Mouse (Mus musculus): ENCODE measurements around the gene Fam171a2. TPM values are rescaled to one million over a fixed set of nuclear protein-coding genes. Genes with fewer than 3 reads are reported as not detected.

Gene Fam171a2
- polyA plus RNA-seq, 1 experiment from 2014 or later: 26.0 TPM

GRCm38 (mm10) chr11:102465713-102466436 lies 18.4 kb upstream of the Fam171a2 start:
- H3K27ac ChIP-seq (ENCODE audit: low read depth, low read length): no peak overlapping the region
- DNase-seq (ENCODE audit: low spot score) (peak; percentile 89), ATAC-seq (peak; percentile 42)
- 8% methylated on average over 26 of the region's 26 CpGs for WGBS
- no peaks in the 10 kb centered on the region for H3K9me3 ChIP-seq (replicated peaks; ENCODE audit: control insufficient read depth, low read length)
- H3K27me3 ChIP-seq (replicated peaks; ENCODE audit: control insufficient read depth, insufficient read depth, low read length): no peaks in the 10 kb centered on the region
- no peaks in the 10 kb centered on the region for H3K36me3 ChIP-seq (ENCODE audit: control insufficient read depth, insufficient read depth, low read length)
- peaks cover 17% of the 10 kb centered on the region for H3K4me1 ChIP-seq (ENCODE audit: control insufficient read depth, insufficient read depth, low read length)
- no peak overlapping the region for H3K4me3 ChIP-seq (ENCODE audit: low read depth, low read length)
- peak overlapping the region; percentile 31 for H3K4me2 ChIP-seq (ENCODE audit: low read length)
- 0 out of 2 replicates have a peak overlapping the region, but pooled peaks have one; percentile 21 for H3K9ac ChIP-seq (ENCODE audit: low read length)

- H3K4me3 ChIP-seq (ENCODE audit: low read depth, low read length): no peak overlapping the region
These were observed 17.4 kb upstream of the Fam171a2 start for GRCm38 (mm10) chr11:102464901-102465300.

GRCm38 (mm10) chr11:102461764-102462163 lies 14.3 kb upstream of the Fam171a2 start:
- ATAC-seq: no peak
- no peak for DNase-seq (ENCODE audit: low spot score)
- Histone ChIP-seq H3K9me3 (replicated peaks; ENCODE audit: control insufficient read depth, low read length) (no peaks in the 10 kb centered on the region), H3K9ac (ENCODE audit: low read length) (no peak overlapping the region), H3K27me3 (replicated peaks; ENCODE audit: control insufficient read depth, insufficient read depth, low read length) (peaks cover 3% of the 10 kb centered on the region; the same call in 1 of the 2 replicates), H3K36me3 (ENCODE audit: control insufficient read depth, insufficient read depth, low read length) (no peaks in the 10 kb centered on the region), H3K4me2 (ENCODE audit: low read length) (no peak overlapping the region), H3K27ac (ENCODE audit: low read depth, low read length) (no peak overlapping the region), H3K4me1 (ENCODE audit: control insufficient read depth, insufficient read depth, low read length) (peaks cover 9% of the 10 kb centered on the region), H3K4me3 (ENCODE audit: low read depth, low read length) (no peak overlapping the region)
- WGBS: 80% methylated on average over 3 of the region's 3 CpGs

More at GRCm38 (mm10) chr11:102464901-102465300, 17.4 kb upstream of the Fam171a2 start:
- H3K4me1 ChIP-seq (ENCODE audit: control insufficient read depth, insufficient read depth, low read length): peaks cover 17% of the 10 kb centered on the region
- no peak overlapping the region for H3K27ac ChIP-seq (ENCODE audit: low read depth, low read length)
- no peak for ATAC-seq
- H3K9me3 ChIP-seq (replicated peaks; ENCODE audit: control insufficient read depth, low read length): no peaks in the 10 kb centered on the region
- H3K36me3 ChIP-seq (ENCODE audit: control insufficient read depth, insufficient read depth, low read length): no peaks in the 10 kb centered on the region
- DNase-seq (ENCODE audit: low spot score): no peak
- WGBS: 97% methylated on average over 6 of the region's 6 CpGs
- no peak overlapping the region for H3K4me2 ChIP-seq (ENCODE audit: low read length)
- H3K27me3 ChIP-seq (replicated peaks; ENCODE audit: control insufficient read depth, insufficient read depth, low read length): no peaks in the 10 kb centered on the region
- no peak overlapping the region for H3K9ac ChIP-seq (ENCODE audit: low read length)

- WGBS: 70% methylated on average over 16 of the region's 16 CpGs
- H3K4me1 ChIP-seq (ENCODE audit: control insufficient read depth, insufficient read depth, low read length): peaks cover 3% of the 10 kb centered on the region
- no peak overlapping the region for H3K9ac ChIP-seq (ENCODE audit: low read length)
These were observed 13.1 kb upstream of the Fam171a2 start for GRCm38 (mm10) chr11:102460541-102460940.

GRCm38 (mm10) chr11:102455740-102456396 lies 8.4 kb upstream of the Fam171a2 start:
- no peaks in the 10 kb centered on the region for H3K9me3 ChIP-seq (replicated peaks; ENCODE audit: control insufficient read depth, low read length)
- H3K27ac ChIP-seq (ENCODE audit: low read depth, low read length): no peak overlapping the region
- DNase-seq (ENCODE audit: low spot score): peak; percentile 86
- H3K27me3 ChIP-seq (replicated peaks; ENCODE audit: control insufficient read depth, insufficient read depth, low read length): peaks cover 6% of the 10 kb centered on the region; the same call in 1 of the 2 replicates
- peak overlapping the region; percentile 51 for H3K9ac ChIP-seq (ENCODE audit: low read length)
- H3K4me3 ChIP-seq (ENCODE audit: low read depth, low read length): peak overlapping the region; percentile 45
- peak; percentile 89 for ATAC-seq
- peak overlapping the region; percentile 80 for H3K4me2 ChIP-seq (ENCODE audit: low read length)
- under 1% methylated on average over 40 of the region's 40 CpGs for WGBS
- peaks cover 8% of the 10 kb centered on the region for H3K4me1 ChIP-seq (ENCODE audit: control insufficient read depth, insufficient read depth, low read length)
- no peaks in the 10 kb centered on the region for H3K36me3 ChIP-seq (ENCODE audit: control insufficient read depth, insufficient read depth, low read length)

More at GRCm38 (mm10) chr11:102460541-102460940, 13.1 kb upstream of the Fam171a2 start:
- Histone ChIP-seq H3K27me3 (replicated peaks; ENCODE audit: control insufficient read depth, insufficient read depth, low read length) (peaks cover 3% of the 10 kb centered on the region; the same call in 1 of the 2 replicates), H3K27ac (ENCODE audit: low read depth, low read length) (no peak overlapping the region), H3K4me3 (ENCODE audit: low read depth, low read length) (no peak overlapping the region), H3K9me3 (replicated peaks; ENCODE audit: control insufficient read depth, low read length) (no peaks in the 10 kb centered on the region), H3K4me2 (ENCODE audit: low read length) (no peak overlapping the region), H3K36me3 (ENCODE audit: control insufficient read depth, insufficient read depth, low read length) (no peaks in the 10 kb centered on the region)
- ATAC-seq: no peak
- DNase-seq (ENCODE audit: low spot score): no peak

GRCm38 (mm10) chr11:102453131-102453530 lies 5.6 kb upstream of the Fam171a2 start:
- Histone ChIP-seq H3K27me3 (replicated peaks; ENCODE audit: control insufficient read depth, insufficient read depth, low read length) (peaks cover 8% of the 10 kb centered on the region; the same call in 1 of the 2 replicates), H3K27ac (ENCODE audit: low read depth, low read length) (no peak overlapping the region), H3K4me2 (ENCODE audit: low read length) (no peak overlapping the region), H3K9ac (ENCODE audit: low read length) (no peak overlapping the region), H3K9me3 (replicated peaks; ENCODE audit: control insufficient read depth, low read length) (no peaks in the 10 kb centered on the region), H3K4me3 (ENCODE audit: low read depth, low read length) (no peak overlapping the region), H3K36me3 (ENCODE audit: control insufficient read depth, insufficient read depth, low read length) (no peaks in the 10 kb centered on the region), H3K4me1 (ENCODE audit: control insufficient read depth, insufficient read depth, low read length) (peaks cover 8% of the 10 kb centered on the region)
- no peak for ATAC-seq
- 21% methylated on average over 10 of the region's 10 CpGs for WGBS
- no peak for DNase-seq (ENCODE audit: low spot score)

GRCm38 (mm10) chr11:102449043-102450008 lies 1.8 kb upstream of the Fam171a2 start:
- H3K4me2 ChIP-seq (ENCODE audit: low read length): no peak overlapping the region
- 43% methylated on average over 17 of the region's 17 CpGs for WGBS
- H3K9me3 ChIP-seq (replicated peaks; ENCODE audit: control insufficient read depth, low read length): no peaks in the 10 kb centered on the region
- 0 out of 2 replicates have a peak, but pooled peaks cover 5% of the 10 kb centered on the region for H3K27me3 ChIP-seq (replicated peaks; ENCODE audit: control insufficient read depth, insufficient read depth, low read length)
- peaks cover 23% of the 10 kb centered on the region for H3K4me1 ChIP-seq (ENCODE audit: control insufficient read depth, insufficient read depth, low read length)
- ATAC-seq: no peak
- peaks cover under 1% of the 10 kb centered on the region; the same call in 1 of the 2 replicates for H3K36me3 ChIP-seq (ENCODE audit: control insufficient read depth, insufficient read depth, low read length)
- DNase-seq (ENCODE audit: low spot score): no peak
- no peak overlapping the region for H3K27ac ChIP-seq (ENCODE audit: low read depth, low read length)
- H3K4me3 ChIP-seq (ENCODE audit: low read depth, low read length): no peak overlapping the region
- H3K9ac ChIP-seq (ENCODE audit: low read length): no peak overlapping the region

- H3K4me3 ChIP-seq (ENCODE audit: low read depth, low read length): no peak overlapping the region
- H3K9ac ChIP-seq (ENCODE audit: low read length): no peak overlapping the region
- ATAC-seq: no peak
- H3K4me1 ChIP-seq (ENCODE audit: control insufficient read depth, insufficient read depth, low read length): peaks cover 28% of the 10 kb centered on the region
- no peaks in the 10 kb centered on the region for H3K9me3 ChIP-seq (replicated peaks; ENCODE audit: control insufficient read depth, low read length)
- no peak overlapping the region for H3K27ac ChIP-seq (ENCODE audit: low read depth, low read length)
- 12% methylated on average over 8 of the region's 8 CpGs for WGBS
- H3K27me3 ChIP-seq (replicated peaks; ENCODE audit: control insufficient read depth, insufficient read depth, low read length): 0 out of 2 replicates have a peak, but pooled peaks cover 5% of the 10 kb centered on the region
- peaks cover 10% of the 10 kb centered on the region; the same call in 1 of the 2 replicates for H3K36me3 ChIP-seq (ENCODE audit: control insufficient read depth, insufficient read depth, low read length)
- DNase-seq (ENCODE audit: low spot score): no peak
- peak overlapping the region; percentile 95; the same call in 1 of the 2 replicates for H3K4me2 ChIP-seq (ENCODE audit: low read length)
These were observed 845 bp upstream of the Fam171a2 start for GRCm38 (mm10) chr11:102448327-102448726.

All from forebrain, embryonic 14.5 days (tissue).